Mouse (Mus musculus) testis, postnatal 10 days (tissue): Measurements from ENCODE around the gene Snx17.
A peak's percentile ranks its signal among the peaks of the same experiment; 100 is the strongest.
"Not testable (repeated sequence)": the region's sequence is repeated elsewhere in the genome, so short reads cannot be mapped to it uniquely, and the experiment has no call there.

Source experiments
- DNase-seq: peaks from one replicate; pipeline ENCODE4 v3.0.0; 2021; ENCODE audit warnings: low spot score

Gene Snx17

DNA sequence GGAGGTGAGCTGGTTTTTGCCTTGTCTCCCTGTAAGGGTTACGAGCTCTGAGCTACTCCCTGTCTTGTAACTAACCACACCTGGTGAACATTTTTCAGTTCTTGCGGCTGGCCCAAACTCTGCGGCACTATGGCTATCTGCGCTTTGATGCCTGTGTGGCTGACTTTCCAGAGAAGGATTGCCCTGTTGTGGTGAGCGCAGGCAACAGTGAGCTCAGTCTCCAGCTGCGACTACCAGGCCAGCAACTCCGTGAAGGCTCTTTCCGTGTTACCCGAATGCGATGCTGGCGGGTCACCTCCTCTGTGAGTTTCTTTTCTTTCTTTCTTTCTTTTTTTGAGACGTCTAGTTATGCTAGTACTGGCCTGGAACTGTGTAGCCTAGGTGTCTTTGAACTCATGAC lies 4.0 kb downstream of the Snx17 start:
- no peak for DNase-seq

DNA sequence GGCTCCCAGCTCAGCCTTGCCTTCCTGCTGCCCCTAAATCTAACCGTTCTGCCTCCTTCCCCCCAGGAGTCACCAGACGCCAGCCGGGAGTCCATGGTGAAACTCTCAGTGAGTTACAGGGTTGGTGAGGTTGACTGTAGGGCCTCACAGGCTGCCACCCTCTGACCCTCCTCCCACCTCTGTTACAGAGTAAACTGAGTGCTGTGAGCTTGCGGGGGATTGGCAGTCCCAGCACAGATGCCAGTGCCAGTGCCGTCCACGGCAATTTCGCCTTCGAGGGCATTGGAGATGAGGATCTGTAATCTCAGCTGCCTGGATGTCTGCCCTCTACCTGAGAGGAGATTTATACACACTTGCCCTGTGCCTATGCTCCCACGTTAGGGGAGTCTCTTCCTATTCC lies 5.1 kb downstream of the Snx17 start:
- DNase-seq = no peak

DNA sequence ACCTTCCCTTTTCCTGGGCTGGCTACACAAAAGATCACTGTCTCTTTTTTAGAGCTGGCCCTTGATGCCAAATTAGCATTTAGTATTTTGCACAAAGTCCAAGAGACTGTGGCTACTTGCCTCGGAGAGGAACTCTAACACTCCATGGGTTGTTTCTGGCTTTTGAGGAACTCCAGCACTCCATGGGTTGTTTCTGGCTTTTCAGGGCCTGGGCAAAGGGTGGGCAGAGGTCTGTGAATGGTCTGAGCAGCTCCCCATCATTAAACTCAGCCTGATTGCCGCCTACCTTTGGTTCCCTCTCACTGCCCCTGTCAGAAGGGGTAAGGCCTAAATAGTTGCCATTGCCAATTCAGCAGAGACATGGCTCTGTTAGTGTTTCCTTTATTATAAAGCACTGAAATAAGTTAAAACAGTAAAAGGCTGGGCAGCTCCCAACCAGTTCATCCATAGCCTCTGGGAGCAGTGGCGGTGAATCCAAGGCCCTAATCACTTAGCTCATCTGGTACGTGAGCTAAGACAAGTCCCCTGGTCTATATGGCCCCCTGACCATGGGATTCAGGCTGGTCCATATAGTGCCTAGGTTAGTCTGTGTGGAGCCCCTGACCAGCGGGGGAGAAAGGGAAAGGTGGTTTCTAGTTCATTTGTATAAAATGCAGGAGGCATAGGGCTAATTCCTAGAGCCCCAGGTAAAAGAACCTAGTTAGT lies 5.7 kb downstream of the Snx17 start:
- DNase-seq = no peak

DNA sequence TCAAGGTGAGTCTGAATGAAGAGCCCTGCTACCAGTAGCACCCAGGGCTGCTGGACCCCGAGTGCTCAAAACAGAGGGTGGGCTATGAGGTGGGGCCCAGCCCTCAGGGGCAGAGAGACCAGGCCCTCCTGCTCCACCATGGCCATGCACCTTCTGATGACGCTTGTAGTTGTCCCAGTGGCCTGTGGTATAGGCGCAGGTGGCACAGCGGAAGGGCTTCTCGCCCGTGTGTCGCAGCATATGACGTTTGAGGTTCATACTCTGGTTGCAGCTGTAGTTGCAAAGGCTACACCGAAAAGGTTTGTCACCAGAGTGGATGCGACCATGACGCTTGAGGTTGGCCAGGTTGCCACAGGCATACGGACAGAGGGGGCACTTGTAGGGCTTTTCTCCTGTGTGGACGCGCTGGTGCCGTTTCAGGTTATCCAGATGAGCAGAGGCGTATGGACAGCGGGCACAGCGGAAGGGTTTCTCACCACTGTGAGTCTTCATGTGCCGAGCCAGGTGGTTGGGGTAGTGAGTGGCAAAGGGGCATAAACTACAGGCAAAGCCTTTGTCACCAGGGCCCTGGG lies 6.4 kb downstream of the Snx17 start:
- no peak for DNase-seq

DNA sequence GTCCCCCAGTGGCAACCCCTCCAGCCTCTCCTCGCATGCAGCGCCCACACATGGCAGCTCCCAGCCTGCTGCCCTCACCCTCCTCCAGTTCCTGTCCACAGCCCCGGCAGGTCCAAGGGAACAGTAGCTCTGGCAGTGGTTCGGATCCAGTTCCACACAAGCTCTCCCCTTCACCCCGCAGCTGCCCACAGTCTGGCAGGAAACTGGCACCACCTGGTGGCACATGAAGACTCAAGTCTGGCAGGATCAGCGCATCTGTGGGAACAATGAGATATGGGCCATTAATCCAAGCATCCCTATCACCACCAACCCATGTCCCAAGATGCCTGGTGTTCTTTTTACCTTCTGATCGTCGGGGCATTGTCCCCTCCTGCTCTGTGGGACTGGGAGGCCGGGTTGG lies 6.9 kb downstream of the Snx17 start:
- DNase-seq = no peak

DNA sequence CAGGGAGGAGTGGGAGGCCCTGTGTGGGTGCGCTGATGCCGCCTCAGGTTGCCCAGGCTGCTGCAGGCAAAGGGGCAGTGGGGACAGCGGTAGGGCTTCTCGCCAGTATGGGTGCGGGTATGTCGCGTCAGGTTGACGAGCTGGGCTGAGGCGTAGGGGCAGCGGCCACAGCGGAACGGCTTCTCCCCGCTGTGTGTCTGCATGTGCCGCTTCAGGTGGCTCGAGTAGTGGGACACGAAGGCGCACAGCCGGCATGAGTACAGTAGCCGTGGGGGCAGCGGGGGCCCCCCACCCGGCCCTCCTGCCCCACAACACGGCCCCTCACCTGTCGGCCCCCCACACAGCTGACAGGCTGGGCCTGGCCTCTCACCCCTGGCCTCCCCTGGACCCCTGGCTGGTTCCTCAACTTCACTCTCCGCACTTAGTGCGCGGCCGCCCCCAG lies 7.3 kb downstream of the Snx17 start:
- peak; percentile 62 for DNase-seq

DNA sequence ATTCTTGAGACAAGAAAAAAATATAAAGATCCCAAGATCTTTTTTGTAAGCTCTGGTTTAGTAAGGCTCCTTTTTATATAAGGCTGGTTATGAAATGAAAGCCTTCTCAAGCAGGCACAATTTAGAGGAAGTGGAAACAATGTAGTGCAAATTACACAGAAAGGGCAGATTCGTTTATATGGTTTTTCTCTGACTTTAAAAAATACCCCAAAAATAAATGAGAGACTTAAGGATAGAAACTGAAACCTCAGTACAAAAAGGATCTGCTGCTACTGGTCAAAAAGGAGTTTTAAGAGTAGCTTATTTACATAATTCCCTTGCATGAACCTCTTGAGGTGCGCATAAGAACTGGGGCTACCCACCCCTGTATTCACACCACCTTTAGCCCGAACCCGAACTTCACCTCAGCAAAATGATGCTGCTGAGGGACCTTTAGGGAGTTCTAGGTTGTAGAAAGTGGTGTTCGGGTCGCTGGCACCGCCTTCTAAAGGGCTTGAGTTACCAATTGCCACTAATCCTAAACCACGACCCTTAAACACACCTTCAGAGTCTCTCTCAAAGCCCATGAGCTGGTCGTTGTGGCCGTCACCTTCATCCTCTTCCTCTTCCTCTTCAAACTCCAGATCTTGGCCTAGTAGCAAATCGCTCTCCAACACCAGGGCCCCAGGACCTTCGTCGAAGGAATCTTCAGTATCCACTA lies 8.2 kb downstream of the Snx17 start:
- no peak for DNase-seq

DNA sequence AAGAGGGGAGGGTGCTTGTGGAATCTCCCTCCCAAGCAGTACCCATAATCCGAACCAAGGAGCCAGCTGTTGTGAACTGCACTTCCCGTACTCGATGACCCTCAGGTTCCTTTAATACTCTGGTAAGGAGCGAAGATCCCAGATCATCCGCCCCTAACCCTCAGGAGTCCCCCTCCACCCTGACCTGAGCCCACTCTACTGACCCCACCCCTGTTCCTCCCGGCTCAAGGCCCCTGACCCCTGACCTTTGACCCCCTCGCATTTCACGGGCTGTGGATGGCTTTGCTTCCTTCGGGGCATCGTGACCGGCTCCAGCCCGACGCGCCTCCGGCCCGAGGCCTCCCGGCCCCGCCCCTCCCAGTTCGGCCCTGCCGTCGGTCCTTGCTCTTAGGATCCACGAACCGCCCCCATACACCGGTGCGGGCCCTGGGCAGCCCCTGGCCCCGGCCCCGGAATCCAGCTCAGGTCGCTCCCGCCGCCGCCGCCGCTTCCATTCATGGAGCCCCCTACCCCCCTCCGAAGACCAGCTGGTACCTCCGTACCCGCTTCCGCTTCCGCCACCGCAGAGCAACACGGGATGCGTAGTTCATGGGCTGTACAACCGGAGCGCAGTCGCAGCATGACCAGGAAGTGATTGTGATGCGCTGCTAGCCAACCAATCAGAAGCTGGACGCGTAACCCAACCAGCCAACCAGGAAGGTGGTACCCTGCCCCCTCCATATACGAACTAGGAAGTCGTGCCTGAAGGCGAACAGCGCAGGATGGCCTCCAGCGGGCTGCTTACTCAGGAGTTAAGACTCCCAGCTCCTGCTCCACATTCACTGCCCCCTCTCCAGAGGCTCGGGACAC lies 8.9 kb downstream of the Snx17 start, which contains the start of gene Zfp513:
Zfp513 (minus strand) TSS at position 562 of the 849 bp plus-strand sequence.
- DNase-seq = peak; percentile 90

DNA sequence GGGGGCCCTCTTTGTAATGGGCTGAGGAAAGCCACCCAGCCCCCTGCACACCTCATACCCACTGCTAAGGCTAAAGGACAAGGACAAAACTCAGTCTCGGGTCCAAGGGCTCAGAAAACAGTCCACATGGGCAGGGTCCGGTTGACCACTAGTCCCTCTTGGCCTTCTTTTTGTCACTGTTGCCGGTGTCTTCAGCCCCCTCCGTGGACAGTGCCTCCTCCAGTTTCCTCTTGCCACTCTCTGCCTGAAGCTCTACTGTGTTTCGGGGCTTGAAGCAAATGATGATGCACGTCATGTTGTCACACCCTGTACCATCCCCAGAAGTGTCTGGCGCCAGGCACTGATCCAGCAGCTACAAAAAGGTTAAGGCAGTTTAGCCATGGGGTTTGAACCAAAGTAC lies 9.9 kb downstream of the Snx17 start:
- DNase-seq = no peak

DNA sequence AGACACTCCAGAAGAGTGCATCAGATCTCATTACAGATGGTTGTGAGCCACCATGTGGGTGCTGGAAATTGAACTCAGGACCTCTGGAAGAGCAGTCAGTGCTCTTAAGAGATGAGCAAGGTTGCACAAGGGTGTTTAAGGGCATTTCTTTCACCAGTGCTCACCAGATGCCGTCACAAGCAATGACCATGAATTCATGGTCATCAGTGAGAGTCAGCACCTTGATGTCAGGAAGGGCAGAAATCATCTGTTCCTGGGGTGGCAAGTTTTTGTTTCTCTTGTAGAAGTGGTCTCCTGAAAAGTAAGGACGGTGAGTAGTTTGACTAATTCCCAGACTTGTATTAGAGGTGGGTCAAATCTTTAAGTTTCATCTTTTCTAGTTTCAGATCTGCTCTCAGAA lies 10.8 kb downstream of the Snx17 start:
- no peak for DNase-seq

DNA sequence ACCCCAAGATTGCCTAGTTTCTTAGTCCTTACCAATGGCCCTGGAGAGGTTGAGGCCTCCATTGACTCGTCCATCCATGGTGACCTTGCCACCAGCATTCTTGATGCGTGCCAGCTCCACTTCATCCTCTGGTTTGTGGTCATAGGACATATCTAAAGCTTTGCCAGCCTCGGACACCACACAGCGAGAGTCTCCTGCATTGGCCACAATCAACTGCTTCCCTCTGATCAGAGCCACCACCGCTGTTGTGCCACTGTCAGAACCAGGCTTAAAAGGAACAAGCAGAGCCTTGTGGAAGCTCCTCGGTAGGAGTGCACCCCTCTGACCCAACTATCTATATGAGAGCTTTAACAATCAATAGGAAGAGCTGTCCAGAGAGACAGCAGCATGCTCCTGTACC lies 11.4 kb downstream of the Snx17 start:
- DNase-seq = no peak

DNA sequence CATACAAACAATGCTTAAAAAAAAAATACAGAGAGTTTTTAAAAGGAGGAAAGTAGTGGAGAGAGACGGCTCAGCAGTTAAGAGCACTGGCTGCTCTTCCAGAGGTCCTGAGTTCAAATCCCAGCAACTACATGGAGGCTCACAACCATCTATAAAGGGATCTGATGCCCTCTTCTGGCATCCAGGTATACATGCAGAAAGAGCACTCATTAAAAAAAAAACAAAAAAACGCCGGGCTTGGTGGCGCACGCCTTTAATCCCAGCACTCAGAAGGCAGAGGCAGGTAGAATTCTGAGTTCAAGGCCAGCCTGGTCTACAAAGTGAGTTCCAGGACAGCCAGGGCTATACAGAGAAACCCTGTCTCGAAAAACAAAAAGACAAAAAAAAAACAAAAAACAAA lies 23.5 kb downstream of the Snx17 start:
- not testable (repeated sequence) for DNase-seq

DNA sequence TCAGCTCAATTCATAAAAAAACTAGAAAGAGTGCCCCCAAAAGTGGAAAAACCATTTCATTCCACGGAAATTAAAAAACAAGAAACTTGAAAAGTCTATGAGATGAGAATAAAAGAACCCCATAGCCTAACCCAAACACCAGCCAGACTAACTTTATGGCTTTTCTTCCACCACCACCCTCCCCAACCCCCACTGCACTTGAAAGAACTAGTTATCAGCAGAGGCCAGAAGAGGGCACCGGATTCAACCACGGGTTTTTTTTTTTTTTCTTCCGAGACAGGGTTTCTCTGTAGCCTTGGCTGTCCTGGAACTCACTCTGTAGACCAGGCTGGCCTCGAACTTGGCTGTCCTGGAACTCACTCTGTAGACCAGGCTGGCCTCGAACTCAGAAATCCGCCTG lies 25.3 kb downstream of the Snx17 start:
- DNase-seq = peak; percentile 39

DNA sequence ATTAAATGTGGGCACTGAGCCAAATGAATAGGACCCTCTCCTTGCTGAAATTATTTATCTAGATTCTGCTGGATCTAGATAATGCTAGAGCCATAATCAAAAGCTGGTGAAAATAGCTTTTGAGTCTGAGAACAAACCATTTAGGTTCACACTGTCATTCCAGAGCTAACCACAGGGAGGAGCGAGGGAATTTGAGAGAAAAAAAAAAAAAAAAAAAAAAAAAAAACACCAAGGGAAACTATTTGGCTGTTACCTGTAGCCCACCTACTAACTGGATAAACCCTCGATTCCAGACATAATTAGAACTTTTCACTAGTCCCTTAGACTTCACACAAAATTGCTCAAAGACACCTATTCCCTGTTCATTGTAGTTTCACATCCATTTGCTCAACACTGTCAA lies 26.0 kb downstream of the Snx17 start:
- DNase-seq = peak; percentile 45

DNA sequence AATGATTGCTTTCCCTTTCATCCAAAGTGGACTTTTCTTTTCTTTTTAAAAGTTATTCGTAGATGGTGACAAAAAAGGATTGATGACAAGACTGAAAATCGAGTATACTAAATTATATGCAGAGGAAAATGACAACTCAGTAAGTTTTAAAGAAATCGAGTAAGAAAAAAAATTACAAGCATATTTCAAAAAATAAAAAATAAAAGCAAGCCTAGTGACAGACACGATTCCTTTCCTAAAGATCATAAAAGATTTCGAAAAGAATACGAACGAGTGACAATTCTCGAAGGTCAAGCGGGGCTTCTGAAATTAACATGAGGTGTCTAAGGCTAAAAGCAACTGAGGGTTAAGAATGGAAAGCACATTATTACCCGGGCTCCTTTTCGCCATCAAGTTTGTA lies 26.4 kb downstream of the Snx17 start:
- DNase-seq = no peak

DNA sequence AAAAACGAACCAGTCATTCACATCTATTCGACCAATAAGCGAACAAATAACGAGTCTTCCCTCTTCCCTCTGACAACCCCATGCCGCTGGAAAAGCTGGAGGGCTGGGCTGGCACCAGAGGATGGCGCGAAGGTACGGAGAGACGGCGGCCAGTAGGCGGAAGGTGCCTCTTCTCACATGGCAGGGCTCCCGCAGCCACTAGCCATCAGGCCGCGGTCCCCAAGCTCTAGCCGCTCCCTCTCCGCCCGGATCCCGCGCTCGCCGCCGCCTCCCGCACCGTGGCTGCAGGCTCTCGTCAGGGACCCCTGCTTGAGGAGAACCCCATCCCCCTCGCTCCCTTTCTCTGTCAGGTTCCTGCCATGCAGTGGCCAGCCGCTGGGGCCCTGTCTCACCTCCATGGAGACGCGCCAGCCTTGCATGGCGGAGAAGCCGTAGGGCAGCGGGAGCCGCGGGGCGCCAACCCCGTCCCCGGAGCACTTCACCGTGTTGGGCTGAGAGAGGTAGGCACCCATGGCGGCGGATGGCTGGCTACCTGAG lies 27.0 kb downstream of the Snx17 start:
- peak; percentile 77 for DNase-seq

DNA sequence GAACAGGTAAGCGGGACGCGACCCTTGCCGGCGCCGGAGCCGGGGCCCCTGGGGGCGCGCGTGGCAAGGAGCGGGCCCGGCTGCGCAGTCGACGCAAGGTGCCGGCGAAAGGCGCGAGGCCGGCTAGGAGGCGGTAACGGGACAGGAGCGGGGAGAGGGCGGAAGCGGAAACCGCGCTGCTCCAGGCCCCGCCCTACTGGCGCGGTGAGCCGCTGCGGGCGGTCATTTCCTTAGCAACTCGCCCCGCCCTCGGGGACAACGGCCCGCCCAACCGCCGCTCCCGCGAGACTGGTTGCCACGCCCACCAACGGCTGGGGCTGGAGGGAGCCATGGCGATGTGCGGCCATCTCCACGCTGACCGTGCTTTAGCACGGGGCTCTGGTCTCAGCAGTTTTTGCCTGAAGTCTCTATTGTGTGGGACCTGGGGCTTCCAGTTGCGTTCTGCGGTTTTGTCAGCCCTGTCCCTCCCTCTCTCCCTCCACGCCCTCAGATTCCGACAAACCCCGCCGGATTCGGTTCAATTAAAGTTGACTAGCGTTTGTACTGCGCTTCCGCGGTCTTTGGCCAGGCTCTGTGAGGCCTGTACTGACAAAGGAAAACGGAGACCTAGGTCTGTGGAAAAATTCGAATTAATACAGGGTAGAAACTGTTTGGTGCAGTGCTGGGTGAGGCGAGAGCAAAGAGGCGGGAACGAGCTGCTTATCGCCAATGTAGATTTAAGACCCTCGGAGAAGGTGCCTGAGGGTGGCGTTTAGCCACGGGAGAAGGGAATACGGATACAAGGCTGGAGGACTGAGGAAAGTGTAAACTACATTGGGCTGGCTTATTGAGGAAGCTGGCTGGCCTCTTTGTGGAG lies 27.6 kb downstream of the Snx17 start, which contains the start of gene Ppm1g:
Ppm1g (minus strand) TSS at position 240 of the 856 bp plus-strand sequence.
- peak; percentile 100 for DNase-seq

DNA sequence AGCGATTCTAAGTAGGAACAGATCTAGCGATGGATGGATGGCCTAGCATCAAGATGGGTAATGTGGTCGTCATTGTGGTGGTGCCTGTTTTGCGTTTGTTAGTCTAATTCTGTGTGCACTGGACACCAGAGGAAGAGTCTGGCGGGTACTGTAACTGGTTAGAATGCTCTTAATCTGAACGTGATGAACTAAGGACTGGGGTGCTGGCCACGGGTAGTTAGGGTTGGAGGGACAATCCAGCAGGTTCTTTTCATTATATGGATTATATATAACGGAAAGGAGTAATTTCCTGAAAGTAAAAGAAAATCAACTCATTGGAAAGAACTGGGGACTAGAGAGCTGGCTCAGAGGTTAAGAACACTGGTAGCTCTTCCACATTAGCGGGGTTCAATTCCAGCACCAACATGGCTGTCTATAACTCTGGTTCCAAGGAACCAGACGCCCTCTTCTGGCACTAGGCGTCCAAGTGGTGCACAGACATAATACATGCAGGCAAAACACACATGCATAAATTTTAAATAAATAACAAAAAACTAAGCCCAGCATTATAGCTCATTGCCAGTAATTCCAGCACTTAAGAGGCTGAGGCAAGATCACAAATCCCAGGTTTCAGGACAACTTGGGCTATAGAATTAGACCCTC lies 28.4 kb downstream of the Snx17 start:
- no peak for DNase-seq

DNA sequence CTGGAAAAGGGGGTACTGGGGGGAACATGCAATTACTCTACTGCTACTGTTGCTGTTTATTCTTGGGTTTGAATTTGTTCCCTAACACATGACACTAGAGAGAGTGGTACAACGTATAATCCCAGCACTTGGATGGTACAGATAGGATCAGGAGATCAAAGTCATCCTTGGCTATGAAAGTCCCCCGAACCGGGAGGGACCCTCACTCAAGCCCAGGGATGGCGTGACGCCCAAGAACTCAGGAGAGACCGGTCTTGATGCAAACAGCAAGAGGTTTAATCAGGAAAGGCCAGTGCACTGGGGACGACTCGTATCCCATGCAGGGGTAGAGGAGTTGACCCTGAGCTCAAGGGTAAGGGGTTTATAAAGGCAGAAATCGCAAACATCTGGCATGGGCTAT lies 29.7 kb downstream of the Snx17 start:
- DNase-seq = no peak

DNA sequence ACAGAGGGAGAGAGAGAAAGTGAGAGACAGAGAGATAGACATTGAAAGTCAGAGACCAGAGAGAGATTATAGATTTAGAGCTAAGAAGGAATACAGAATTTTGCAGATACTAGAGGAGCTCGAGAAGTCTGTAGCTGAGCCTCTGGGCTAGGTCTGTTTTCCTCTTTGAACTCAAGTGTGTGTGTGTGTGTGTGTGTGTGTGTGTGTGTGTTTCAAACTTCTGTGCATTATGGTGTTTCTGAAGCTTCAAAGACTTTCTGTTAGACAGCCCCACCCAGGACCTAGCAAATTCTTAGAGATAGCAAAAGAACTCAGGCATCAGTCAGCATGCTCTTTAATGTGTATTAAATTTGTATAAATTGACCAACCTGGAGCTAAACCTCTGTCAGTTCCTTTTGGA lies 33.6 kb downstream of the Snx17 start:
- no peak for DNase-seq
